Mouse (Mus musculus) kidney, postnatal 36 days (tissue): ENCODE data around the gene Kdsr.

Source experiments
- DNase-seq, 2 experiments: peaks; one replicate each; pipeline ENCODE4 v3.0.0; 2021 to 2022; ENCODE audit warnings: mixed read lengths in 2 of 2

Gene Kdsr

GRCm38 (mm10) chr1:106759572-106760435, at the start of gene Kdsr:
Gene Kdsr, minus strand, starts transcription at chr1:106759727.
- DNase-seq: peak; percentile 98

DNA sequence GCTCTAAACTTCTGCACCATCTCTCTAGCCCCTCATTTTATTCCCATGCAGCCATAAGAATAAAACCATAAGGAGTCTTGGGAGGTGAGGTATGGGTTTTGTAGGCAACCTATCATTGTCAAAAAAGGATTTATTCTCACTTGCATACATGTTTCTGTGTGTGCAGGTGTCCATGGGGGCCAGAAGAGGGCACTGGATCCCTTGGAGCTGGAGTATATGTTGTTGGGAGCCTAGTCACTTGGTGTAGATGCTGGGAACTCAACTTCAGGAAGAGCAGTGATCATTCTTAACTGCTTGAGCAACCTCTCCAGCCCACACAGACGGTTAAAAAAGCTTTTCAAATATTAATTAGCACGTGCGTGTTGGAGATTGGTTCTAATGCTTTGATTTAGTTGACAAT, 40.4 kb upstream of the Kdsr start:
- DNase-seq: no peak

DNA sequence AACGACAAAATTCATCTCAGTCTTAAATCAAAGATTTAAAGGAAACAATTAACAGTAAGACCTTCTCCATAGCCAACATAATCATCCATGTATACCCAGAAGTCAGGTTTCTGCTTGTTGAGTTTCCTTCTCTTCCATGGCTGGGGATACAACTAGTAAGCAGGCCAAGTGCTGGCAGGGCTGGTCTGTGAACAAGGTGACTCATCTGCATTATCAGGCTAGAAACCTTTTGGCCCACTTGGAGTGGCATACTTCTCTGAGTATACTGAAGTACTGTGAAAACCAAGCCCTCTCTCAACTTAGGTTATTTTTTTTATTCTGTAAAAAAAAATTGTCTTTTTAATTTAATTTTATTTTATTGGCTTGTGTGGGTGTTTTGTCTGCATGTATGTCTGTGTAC, 39.9 kb upstream of the Kdsr start:
- no peak for DNase-seq

GRCm38 (mm10) chr1:106796987-106797779, 37.7 kb upstream of the Kdsr start:
- no peak for DNase-seq

- peak; percentile 95 to 96 for DNase-seq
These were observed 37.0 kb upstream of the Kdsr start, which contains the start of gene Vps4b for GRCm38 (mm10) chr1:106796542-106796924. Gene Vps4b, minus strand, starts transcription at chr1:106796728.

DNA sequence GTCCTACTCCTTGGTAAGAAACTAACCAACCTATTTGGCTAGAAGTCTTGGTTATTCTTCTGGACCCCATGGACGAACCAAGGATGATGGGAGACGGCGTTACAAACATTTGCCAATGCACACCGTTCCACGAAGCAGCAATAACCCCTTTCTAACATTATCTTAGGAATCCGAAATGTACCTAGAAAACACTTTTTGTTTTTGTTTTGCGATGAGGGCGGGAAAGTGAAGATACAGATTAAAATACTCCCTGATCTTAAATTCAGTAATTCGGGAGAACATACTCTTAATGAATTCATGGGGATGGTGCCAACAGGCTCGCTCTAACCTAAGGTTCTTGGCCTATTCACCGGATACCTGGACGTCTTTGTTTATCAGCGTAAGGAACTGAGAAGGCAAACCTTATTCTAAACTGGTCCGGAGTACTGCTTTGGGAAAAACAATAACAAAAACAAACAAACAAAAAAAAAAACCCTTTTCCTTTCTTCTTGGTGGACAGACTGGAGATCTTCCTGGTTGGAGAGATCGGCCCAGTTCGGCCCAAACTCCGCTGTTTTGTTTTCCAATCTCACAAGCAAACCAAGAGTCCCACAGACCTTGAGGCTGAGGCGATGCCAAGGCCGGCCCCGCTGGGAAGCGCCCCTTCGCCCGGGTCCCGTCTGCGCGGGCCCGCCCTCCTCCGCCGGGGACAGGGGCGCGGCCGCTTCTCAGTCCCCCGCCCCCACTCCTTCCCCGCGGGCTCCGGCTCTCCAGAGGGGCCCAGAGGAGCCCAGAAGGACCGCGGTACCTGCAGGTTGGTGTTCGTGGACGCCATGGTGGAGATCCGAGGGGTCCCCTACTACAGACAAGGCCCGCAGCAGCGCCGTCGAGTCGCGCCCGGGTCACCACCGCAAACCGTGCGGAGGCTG, 36.4 kb upstream of the Kdsr start:
- DNase-seq: peak; percentile 41 to 75

DNA sequence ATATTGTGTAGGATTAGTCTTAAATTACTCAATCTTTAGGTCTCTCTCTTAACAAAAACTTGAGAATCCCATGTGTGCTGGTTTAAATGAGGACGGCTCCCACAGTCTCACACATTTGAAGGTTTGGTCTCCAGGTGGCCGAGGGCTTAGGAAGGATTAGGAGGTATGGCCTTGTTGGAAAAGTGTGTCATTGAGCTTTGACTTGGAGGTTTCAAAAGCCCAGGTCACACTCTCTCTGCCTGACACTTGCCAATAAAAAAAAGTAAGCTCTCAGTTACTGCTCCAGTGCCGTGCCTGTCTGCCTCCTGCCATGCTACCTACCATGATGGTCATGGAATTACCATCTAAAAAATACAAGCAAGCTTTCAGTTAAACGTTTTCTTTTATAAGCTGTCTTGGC, 15.4 kb upstream of the Kdsr start:
- no peak for DNase-seq

DNA sequence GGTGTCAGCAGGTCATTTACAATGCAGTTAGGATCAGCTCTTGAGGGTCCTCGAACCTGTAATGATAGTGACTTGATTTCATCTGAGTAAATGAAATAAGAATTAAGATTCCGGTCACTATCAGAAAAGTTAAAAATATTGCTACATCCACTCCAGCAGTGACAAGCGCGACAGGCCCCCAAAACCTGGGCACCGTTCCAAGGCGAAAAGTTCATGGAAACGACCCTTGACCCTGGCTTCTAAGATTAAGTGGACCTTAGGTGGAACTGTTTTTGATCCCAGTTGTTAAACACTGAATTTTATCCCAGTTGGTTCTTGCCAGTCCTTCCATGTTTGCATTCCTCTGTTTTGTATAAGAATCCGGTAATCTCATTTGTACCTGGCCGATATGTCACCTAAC, 14.6 kb upstream of the Kdsr start:
- DNase-seq: peak in 1 of 2 experiments; percentile 27

DNA sequence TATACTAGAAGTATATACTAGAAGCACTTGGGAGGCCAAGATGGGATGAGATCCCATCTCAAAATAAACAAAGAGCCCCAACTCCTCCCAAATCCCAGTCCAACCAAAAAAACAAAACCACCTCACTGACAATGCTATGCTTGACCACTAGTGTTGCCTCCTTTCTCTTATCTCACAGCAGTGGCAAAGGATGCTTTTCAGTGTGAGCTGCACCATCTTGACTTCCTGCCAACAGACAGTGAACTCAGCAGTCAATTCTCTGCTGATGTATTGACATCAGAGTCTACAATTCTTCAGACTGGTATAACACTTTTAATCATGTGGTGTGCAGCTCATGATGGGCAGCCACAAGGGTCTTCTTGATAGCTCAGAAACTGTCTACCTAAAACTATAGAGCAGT, 9.2 kb upstream of the Kdsr start:
- DNase-seq: no peak

DNA sequence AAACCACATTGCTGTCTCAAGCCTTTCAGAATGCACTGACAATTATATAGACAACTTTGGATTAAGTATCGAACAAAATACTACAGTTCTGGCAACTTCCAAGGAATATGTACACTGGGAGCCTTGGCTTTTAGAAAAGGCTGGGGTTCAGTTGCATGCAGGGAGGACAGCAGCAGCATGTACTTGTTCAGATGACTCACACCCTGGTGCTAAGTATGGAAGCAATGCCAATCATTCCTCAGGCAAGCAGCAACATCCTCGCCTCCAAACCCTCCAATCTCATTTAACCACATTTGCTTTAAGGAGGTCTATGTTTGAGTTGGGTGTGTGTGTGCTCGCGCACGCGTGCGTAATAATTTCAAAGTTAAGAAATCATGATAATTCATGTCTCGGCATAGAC, 6.2 kb upstream of the Kdsr start:
- no peak for DNase-seq

DNA sequence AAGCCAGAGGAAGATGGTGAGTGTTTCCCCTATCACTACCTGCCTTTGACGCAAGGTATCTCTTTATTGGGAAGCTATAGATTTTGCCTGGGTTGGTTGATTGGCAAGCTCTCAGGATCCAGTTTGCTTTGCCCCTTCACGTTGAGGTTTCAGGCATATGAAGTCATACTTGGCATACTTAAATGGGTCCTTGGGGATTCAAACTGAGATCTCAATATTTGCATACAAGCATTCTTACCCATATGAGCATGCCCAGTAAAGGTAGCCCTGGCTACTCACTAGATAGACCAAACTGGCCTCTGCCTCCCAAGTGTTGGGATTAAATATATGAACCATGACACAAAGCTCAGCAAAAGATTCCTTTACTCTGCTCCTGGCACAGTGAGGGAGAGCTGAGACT, 5.3 kb upstream of the Kdsr start:
- no peak for DNase-seq

GRCm38 (mm10) chr1:106764281-106764680, 4.8 kb upstream of the Kdsr start:
- no peak for DNase-seq

DNA sequence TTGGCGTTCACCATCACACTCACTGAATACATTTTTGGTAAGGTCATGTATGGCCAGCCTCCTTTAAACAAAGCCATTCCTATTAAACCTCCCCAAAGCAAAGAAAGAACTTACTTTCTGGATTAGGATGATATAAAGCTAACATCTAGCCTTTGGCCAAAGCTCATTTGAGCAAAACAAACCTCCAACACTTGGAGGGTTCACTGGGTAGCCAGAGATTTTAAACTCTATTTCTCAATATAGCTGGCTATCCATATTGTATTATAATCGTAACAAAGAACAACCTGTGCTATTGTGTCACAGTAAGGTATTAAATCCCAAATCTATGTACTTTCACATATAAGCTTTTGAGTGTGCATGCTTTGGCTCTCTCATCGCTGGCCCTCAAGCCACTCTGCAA, 1.2 kb upstream of the Kdsr start:
- no peak for DNase-seq

DNA sequence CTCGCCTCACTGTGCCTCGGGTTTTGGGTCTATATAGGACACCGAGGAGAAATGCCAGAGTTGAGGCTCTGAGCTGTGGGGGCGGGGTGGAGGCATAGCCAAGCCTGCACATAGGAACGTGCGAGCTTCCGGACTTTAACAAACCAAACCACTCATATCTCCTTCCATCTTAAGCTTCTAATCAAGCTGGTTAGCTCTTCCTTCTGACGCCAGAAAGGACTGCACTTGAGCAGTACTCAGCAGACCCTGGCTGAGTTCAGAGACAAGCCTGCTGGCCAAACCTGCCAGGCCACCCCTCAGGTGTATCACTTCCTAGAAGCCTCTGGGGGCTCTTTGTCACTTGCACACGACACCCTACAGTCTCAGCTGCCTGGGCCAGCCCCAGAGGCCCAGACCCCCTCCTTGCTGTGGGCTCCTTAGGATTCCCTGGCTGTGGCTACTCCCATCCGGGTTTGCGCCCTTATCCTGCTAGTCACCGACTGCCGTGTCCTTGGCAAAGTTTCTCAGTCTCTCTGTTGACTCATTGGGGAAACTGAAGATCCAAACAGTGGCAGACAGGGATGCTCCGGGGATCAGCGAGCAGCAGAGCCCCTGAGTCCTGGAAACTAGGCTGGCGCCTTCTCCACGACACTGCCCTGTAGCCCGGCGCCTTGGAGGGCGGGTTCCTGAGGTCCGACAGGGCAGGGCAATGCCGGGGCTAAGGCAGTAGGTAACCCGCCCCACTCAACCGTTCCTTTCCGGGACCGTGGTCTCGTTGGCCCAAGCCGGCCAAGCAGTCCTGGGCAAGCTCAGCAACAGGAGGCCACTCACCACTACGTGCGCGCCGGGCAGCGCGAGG, 574 bp downstream of the Kdsr start:
- DNase-seq: peak; percentile 21 to 55

- DNase-seq: no peak
These were observed 2.9 kb downstream of the Kdsr start for GRCm38 (mm10) chr1:106756633-106757032.

GRCm38 (mm10) chr1:106752013-106752412, 7.5 kb downstream of the Kdsr start:
- DNase-seq: no peak

DNA sequence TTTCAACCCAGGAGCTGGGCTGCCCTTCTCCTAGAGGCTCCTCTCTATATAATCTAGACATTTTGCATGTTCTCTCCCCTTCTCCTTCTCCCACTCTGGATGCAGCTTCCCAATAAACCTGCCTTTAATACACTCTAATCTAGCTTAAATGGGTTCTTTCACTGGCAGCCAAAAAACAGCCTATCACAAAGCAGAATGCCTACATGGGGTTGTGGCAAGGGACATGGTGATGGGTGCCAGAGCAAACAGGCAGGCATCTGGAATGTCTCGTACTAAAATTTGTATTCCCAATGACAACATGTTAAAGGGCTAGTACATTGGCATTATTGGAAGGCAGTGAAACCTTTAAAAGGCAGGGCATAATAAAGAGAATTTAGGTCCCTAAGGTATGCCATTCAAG, 8.9 kb downstream of the Kdsr start:
- no peak for DNase-seq

DNA sequence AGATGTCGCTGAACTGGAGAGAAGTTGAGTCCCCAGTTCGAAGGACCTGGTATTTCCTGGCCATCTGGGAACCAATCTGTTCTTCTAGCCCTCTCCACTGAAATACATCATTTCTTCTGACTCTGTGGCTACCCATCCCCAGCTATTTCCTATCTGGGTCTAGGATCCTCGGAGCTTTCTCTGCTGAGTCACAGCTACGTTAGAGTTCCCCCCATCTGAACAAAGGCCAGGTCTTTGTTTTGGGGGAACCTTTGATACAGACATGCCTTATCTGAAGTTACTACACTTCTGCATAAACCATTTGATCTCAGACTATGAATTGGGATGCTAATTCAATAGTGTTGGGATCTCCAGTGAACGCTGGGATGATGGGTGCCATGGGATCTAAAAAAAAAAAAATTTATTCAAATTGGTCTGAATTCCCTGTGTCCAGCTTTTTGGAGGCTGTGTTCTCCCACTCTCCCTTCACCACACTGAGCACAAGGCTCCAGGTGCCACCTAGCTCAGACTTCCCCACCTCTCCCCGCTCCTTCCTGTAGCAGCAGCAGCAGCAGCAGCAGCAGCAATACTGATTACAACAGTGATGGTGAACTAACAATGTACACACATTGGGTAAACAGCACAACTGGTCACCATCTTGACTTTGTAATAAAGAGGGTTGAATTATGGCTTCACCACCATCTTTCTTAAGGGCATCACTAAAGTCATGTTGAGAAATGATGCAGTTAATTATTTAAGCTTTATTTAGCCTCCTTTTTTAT, 10.8 kb downstream of the Kdsr start:
- no peak for DNase-seq

- DNase-seq: no peak
These were observed 16.5 kb downstream of the Kdsr start for GRCm38 (mm10) chr1:106742980-106743379.

GRCm38 (mm10) chr1:106740735-106741134, 18.8 kb downstream of the Kdsr start:
- DNase-seq: no peak

- DNase-seq: no peak
These were observed 19.7 kb downstream of the Kdsr start for GRCm38 (mm10) chr1:106739810-106740209.
